In genomic region chr11:48838181-48838797, GRCm38 (mm10) we compare ENCODE assay signal across 8 mouse cellular contexts. TPM values are rescaled to one million over a fixed set of nuclear protein-coding genes. Genes with fewer than 3 reads are reported as not detected.
DNase-seq lines count a peak whose midpoint lies in the region; ATAC-seq lines count a peak whose summit lies in the region.

No protein-coding gene starts in this region.

- ATAC-seq in embryonic facial prominence, embryonic 11.5 days (replicated peaks; ENCODE audit: insufficient number of reproducible peaks, low FRiP score, low TSS enrichment, low read depth): no peak
- peak; percentile 20 for ATAC-seq in inflammation-experienced regulatory T-cells, adult 6 months
- no peak for ATAC-seq in liver, embryonic 16.5 days (ENCODE audit: low read depth)

- H3K9ac ChIP-seq in embryonic facial prominence, embryonic 11.5 days (replicated peaks; ENCODE audit: low read length): peak overlapping the region; percentile 63
- H3K9ac ChIP-seq in liver, embryonic 16.5 days (ENCODE audit: low read depth, low read length): peak overlapping the region; percentile 71; the same call in 1 of the 2 replicates

- H3K4me2 ChIP-seq in embryonic facial prominence, embryonic 11.5 days (ENCODE audit: low read depth, low read length): peak overlapping the region; percentile 91
- peak overlapping the region; percentile 97 for H3K4me2 ChIP-seq in liver, embryonic 16.5 days (ENCODE audit: low read depth, low read length)

- H3K9me3 ChIP-seq in embryonic facial prominence, embryonic 11.5 days (replicated peaks; ENCODE audit: control insufficient read depth, low read length): no peaks in the 10 kb centered on the region
- no peaks in the 10 kb centered on the region for H3K9me3 ChIP-seq in liver, embryonic 16.5 days (replicated peaks; ENCODE audit: control insufficient read depth, low read length)

- WGBS in embryonic facial prominence, embryonic 11.5 days: 3% methylated on average over 16 of the region's 16 CpGs
- WGBS in liver, embryonic 16.5 days (ENCODE audit: insufficient replicate concordance): under 1% methylated on average over 16 of the region's 16 CpGs

- no peaks in the 10 kb centered on the region for H3K27me3 ChIP-seq in embryonic facial prominence, embryonic 11.5 days (ENCODE audit: control insufficient read depth, insufficient read depth, low read length)
- H3K27me3 ChIP-seq in liver, embryonic 16.5 days (ENCODE audit: control insufficient read depth, insufficient read depth, low read depth, low read length): peaks cover 16% of the 10 kb centered on the region

- DNase-seq in adrenal gland, adult (ENCODE audit: inconsistent age in 2 of 2, low spot score in 1 of 2): peak; percentile 41 to 90
- DNase-seq in adrenal gland, adult 18-20 months (ENCODE audit: low spot score in 2 of 2): no peak
- peak; percentile 59 for DNase-seq in CD4-positive, CD25-positive, alpha-beta regulatory T cell, adult 2 months (ENCODE audit: low read depth, low spot score)
- peak; percentile 51 for DNase-seq in embryonic facial prominence, embryonic 11.5 days (ENCODE audit: low spot score)
- DNase-seq in retina, postnatal 1 day: peak; percentile 57
- DNase-seq in urinary bladder, postnatal 36 days (ENCODE audit: low spot score in 2 of 2): no peak

- peak overlapping the region; percentile 79 for H3K4me3 ChIP-seq in embryonic facial prominence, embryonic 11.5 days (ENCODE audit: low read depth, low read length)
- peak overlapping the region; percentile 75 for H3K4me3 ChIP-seq in liver, embryonic 16.5 days (ENCODE audit: low read depth, low read length)

- no peaks in the 10 kb centered on the region; the same call in 1 of the 2 replicates for H3K4me1 ChIP-seq in embryonic facial prominence, embryonic 11.5 days (ENCODE audit: control insufficient read depth, insufficient read depth, low read length)
- H3K4me1 ChIP-seq in liver, embryonic 16.5 days (ENCODE audit: control insufficient read depth, low read depth, low read length): peaks cover 19% of the 10 kb centered on the region

- no peak overlapping the region for H3K27ac ChIP-seq in embryonic facial prominence, embryonic 11.5 days (replicated peaks; ENCODE audit: low read depth, low read length)
- no peak overlapping the region for H3K27ac ChIP-seq in liver, embryonic 16.5 days (ENCODE audit: low read length)

- no peaks in the 10 kb centered on the region for H3K36me3 ChIP-seq in embryonic facial prominence, embryonic 11.5 days (replicated peaks; ENCODE audit: control insufficient read depth, insufficient read depth, low read depth, low read length)
- H3K36me3 ChIP-seq in liver, embryonic 16.5 days (ENCODE audit: control insufficient read depth, insufficient read depth): no peaks in the 10 kb centered on the region

RNA-seq across cellular contexts. Expression of gene Gm12184, which starts 11.8 kb away (rescaled TPM):
- total RNA-seq in adrenal gland, adult 18-20 months (2021): 1 to 10 TPM in 1 of 2 experiments, under 1 TPM in 1; 0.76 to 3.1 TPM
- 7.7 and 14.0 TPM in 2 replicates for polyA plus RNA-seq in embryonic facial prominence, embryonic 11.5 days (2014; fragmentation: Nextera tagmentation; extraction: Ambion mirVana)
- polyA plus RNA-seq in inflammation-experienced regulatory T-cells, adult 6 months (2017; shearing (Covaris generic)): 1 to 10 TPM; 1.3 to 2.8 (median 2.5) TPM
- 0.22 and 0.40 TPM in 2 replicates for polyA plus RNA-seq in liver, embryonic 16.5 days (2015; fragmentation: Nextera tagmentation; extraction: Ambion mirVana)

RNA-seq across cellular contexts. Expression of gene Trim7, which starts 12.3 kb away (rescaled TPM):
- total RNA-seq in adrenal gland, adult 18-20 months (2021): 1 to 10 TPM; 3.6 to 9.8 TPM
- 0.27 and 0.33 TPM in 2 replicates for polyA plus RNA-seq in embryonic facial prominence, embryonic 11.5 days (2014; fragmentation: Nextera tagmentation; extraction: Ambion mirVana)
- polyA plus RNA-seq in inflammation-experienced regulatory T-cells, adult 6 months (2017; shearing (Covaris generic)): 1 to 10 TPM in 2 of 3 experiments, under 1 TPM in 1; 0.58 to 2.1 (median 1.1) TPM
- polyA plus RNA-seq in liver, embryonic 16.5 days (2015; fragmentation: Nextera tagmentation; extraction: Ambion mirVana): 0.11 and 0.14 TPM in 2 replicates

RNA-seq across cellular contexts. Expression of gene Trim41, which starts 21.1 kb away (rescaled TPM):
- total RNA-seq in adrenal gland, adult 18-20 months (2021): 10 to 100 TPM; 45.9 to 48.9 TPM
- 3.2 and 3.8 TPM in 2 replicates for polyA plus RNA-seq in embryonic facial prominence, embryonic 11.5 days (2014; fragmentation: Nextera tagmentation; extraction: Ambion mirVana)
- polyA plus RNA-seq in inflammation-experienced regulatory T-cells, adult 6 months (2017; shearing (Covaris generic)): 1 to 10 TPM; 2.5 to 4.6 (median 3.3) TPM
- 1.6 and 1.8 TPM in 2 replicates for polyA plus RNA-seq in liver, embryonic 16.5 days (2015; fragmentation: Nextera tagmentation; extraction: Ambion mirVana)

RNA-seq across cellular contexts. Expression of gene Irgm1, which starts 33.2 kb away (rescaled TPM):
- total RNA-seq in adrenal gland, adult 18-20 months (2021): 10 to 100 TPM; 16.6 to 27.6 TPM
- 2.0 and 2.8 TPM in 2 replicates for polyA plus RNA-seq in embryonic facial prominence, embryonic 11.5 days (2014; fragmentation: Nextera tagmentation; extraction: Ambion mirVana)
- polyA plus RNA-seq in inflammation-experienced regulatory T-cells, adult 6 months (2017; shearing (Covaris generic)): 100 to 1,000 TPM; 172 to 210 (median 188) TPM
- polyA plus RNA-seq in liver, embryonic 16.5 days (2015; fragmentation: Nextera tagmentation; extraction: Ambion mirVana): 18.9 and 20.6 TPM in 2 replicates

RNA-seq across cellular contexts. Expression of gene Rack1, which starts 38.2 kb away (rescaled TPM):
- 100 to 1,000 TPM; 582 to 604 TPM for total RNA-seq in adrenal gland, adult 18-20 months (2021)
- 755 and 775 TPM in 2 replicates for polyA plus RNA-seq in embryonic facial prominence, embryonic 11.5 days (2014; fragmentation: Nextera tagmentation; extraction: Ambion mirVana)
- polyA plus RNA-seq in inflammation-experienced regulatory T-cells, adult 6 months (2017; shearing (Covaris generic)): 1,000 to 10,000 TPM; 1,163 to 1,603 (median 1,351) TPM
- polyA plus RNA-seq in liver, embryonic 16.5 days (2015; fragmentation: Nextera tagmentation; extraction: Ambion mirVana): 395 and 402 TPM in 2 replicates

Comparison
In these comparisons a context has a peak if more than half of its experiments do, and no peak if none do; other contexts are left out.
1. DNase-seq: peak in adrenal gland, adult (2 of 2), CD4-positive, CD25-positive, alpha-beta regulatory T cell, adult 2 months (single experiment), embryonic facial prominence, embryonic 11.5 days (single experiment) and retina, postnatal 1 day (single experiment); none in adrenal gland, adult 18-20 months (0 of 2) and urinary bladder, postnatal 36 days (0 of 2).